ENCODE assay signal across 9 mouse cellular contexts in the genomic region with DNA sequence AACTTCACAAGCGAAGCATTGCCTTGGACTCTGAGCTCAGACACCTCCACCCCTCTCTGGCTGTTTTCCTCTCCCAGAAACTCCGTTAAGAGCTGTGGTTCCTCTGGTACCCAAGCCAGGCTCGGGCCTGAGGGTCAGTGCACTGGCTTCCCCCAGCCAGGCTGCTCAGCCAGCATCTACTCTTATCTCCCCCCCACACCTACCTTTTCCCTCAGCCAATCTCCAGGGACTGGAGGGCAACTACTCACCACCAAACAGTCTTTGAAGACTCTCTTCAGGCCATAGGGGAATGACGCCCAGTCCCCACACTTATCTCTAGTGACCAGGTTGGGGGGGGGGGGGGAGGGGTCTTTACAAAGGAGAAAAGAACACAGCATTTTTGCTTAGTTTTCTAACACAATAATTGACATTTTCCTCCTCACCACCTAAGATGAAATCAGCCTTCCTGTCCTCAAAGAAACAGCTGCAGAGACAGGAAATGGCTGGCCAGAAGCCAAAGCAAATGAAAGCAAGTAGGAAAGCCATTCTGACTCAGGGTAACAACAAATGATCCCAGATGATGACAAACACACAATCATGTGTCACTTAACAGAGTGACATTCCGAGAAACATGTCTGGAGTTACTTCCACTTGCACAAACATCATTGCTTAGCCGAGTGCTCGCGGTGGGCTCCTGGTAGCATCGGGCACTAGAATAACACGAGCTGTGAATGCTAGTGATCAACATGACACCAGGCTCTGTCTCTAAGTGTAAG.
DNase-seq lines count a peak whose midpoint lies in the region; ATAC-seq and TF ChIP-seq lines count a peak whose summit lies in the region.
"Had no signal": no experiment of that assay in that cellular context is flagged by ENCODE, and none has a peak within 500 bp of the region (broad histone marks: within the 10 kb centered on the region; RNA-seq: fewer than 3 reads in every experiment).

No protein-coding gene starts in this region.

- H3K27me3 ChIP-seq in intestine, embryonic 14.5 days (replicated peaks; ENCODE audit: control insufficient read depth, insufficient read depth, low read length), result no peaks in the 10 kb centered on the region
- H3K27me3 ChIP-seq in intestine, postnatal 0 days (replicated peaks; ENCODE audit: control insufficient read depth, insufficient read depth, low read length), result no peaks in the 10 kb centered on the region
- no peaks in the 10 kb centered on the region for H3K27me3 ChIP-seq in heart, embryonic 12.5 days (replicated peaks)
- H3K27me3 ChIP-seq: hindbrain, embryonic 15.5 days had no signal

- H3K9ac ChIP-seq in intestine, embryonic 14.5 days (ENCODE audit: low read length), result no peak overlapping the region
- H3K9ac ChIP-seq in intestine, postnatal 0 days (ENCODE audit: low read depth, low read length), result no peak overlapping the region
- H3K9ac ChIP-seq in heart, embryonic 12.5 days, result no peak overlapping the region
- H3K9ac ChIP-seq: hindbrain, embryonic 15.5 days had no signal

- H3K9me3 ChIP-seq in intestine, embryonic 14.5 days (ENCODE audit: control insufficient read depth, low read length), result no peaks in the 10 kb centered on the region
- H3K9me3 ChIP-seq in intestine, postnatal 0 days (ENCODE audit: control insufficient read depth), result no peaks in the 10 kb centered on the region
- no peaks in the 10 kb centered on the region for H3K9me3 ChIP-seq in heart, embryonic 12.5 days (replicated peaks)
- H3K9me3 ChIP-seq: hindbrain, embryonic 15.5 days had no signal

- 68% methylated on average over 10 of the region's 10 CpGs for WGBS in intestine, embryonic 14.5 days
- 61% methylated on average over 10 of the region's 10 CpGs for WGBS in intestine, postnatal 0 days
- 46% methylated on average over 10 of the region's 10 CpGs for WGBS in heart, embryonic 12.5 days

- no peak overlapping the region for H3K4me3 ChIP-seq in intestine, embryonic 14.5 days (ENCODE audit: low read depth, low read length)
- H3K4me3 ChIP-seq in intestine, postnatal 0 days (ENCODE audit: low read depth, low read length), result no peak overlapping the region
- no peak overlapping the region for H3K4me3 ChIP-seq in heart, embryonic 12.5 days
- H3K4me3 ChIP-seq: hindbrain, embryonic 15.5 days had no signal

- peak; percentile 49 for DNase-seq in intestine, embryonic 14.5 days (ENCODE audit: low spot score)
- peak; percentile 16 for DNase-seq in adrenal gland, postnatal 25 days
- DNase-seq in kidney, postnatal 25 days, result peak; percentile 74 to 78
- peak; percentile 40 to 50 for DNase-seq in natural killer cell, adult 2 months (ENCODE audit: low spot score in 2 of 2)
- no peak for DNase-seq in ovary, postnatal 36 days (ENCODE audit: low spot score)

- TF ChIP-seq CTCF in intestine, postnatal 0 days (IDR thresholded peaks at IDR 0.05; ENCODE audit: low read depth), result no peak

- 0 out of 2 replicates have a peak, but pooled peaks cover 3% of the 10 kb centered on the region for H3K4me1 ChIP-seq in intestine, embryonic 14.5 days (replicated peaks; ENCODE audit: control insufficient read depth, insufficient read depth, low read length)
- no peaks in the 10 kb centered on the region for H3K4me1 ChIP-seq in intestine, postnatal 0 days (replicated peaks; ENCODE audit: control insufficient read depth, insufficient read depth, low read length)
- H3K4me1 ChIP-seq in heart, embryonic 12.5 days (replicated peaks), result peaks cover 10% of the 10 kb centered on the region; the same call in 1 of the 2 replicates
- H3K4me1 ChIP-seq: hindbrain, embryonic 15.5 days had no signal

- H3K27ac ChIP-seq in intestine, embryonic 14.5 days (ENCODE audit: low read depth), result no peak overlapping the region
- no peak overlapping the region for H3K27ac ChIP-seq in intestine, postnatal 0 days (ENCODE audit: low read depth, low read length)
- 0 out of 2 replicates have a peak overlapping the region, but pooled peaks have one; percentile 6 for H3K27ac ChIP-seq in heart, embryonic 12.5 days (ENCODE audit: poor library complexity, severe bottlenecking)
- H3K27ac ChIP-seq: hindbrain, embryonic 15.5 days had no signal

- no peak for ATAC-seq in intestine, embryonic 14.5 days (replicated peaks; ENCODE audit: low FRiP score, low TSS enrichment, low read depth)
- ATAC-seq in intestine, postnatal 0 days, result no peak
- peak; percentile 83 for ATAC-seq in heart, embryonic 12.5 days (ENCODE audit: insufficient number of reproducible peaks, low FRiP score)
- no peak for ATAC-seq in cerebellum, adult (ENCODE audit: insufficient number of reproducible peaks, low FRiP score, low TSS enrichment)

- no peak overlapping the region for H3K4me2 ChIP-seq in intestine, embryonic 14.5 days (ENCODE audit: low read length)
- no peak overlapping the region for H3K4me2 ChIP-seq in intestine, postnatal 0 days (replicated peaks; ENCODE audit: low read depth)
- peak overlapping the region; percentile 8 for H3K4me2 ChIP-seq in heart, embryonic 12.5 days
- H3K4me2 ChIP-seq: hindbrain, embryonic 15.5 days had no signal

- no peaks in the 10 kb centered on the region for H3K36me3 ChIP-seq in intestine, embryonic 14.5 days (ENCODE audit: control insufficient read depth, insufficient read depth, low read length)
- no peaks in the 10 kb centered on the region for H3K36me3 ChIP-seq in intestine, postnatal 0 days (ENCODE audit: control insufficient read depth, insufficient read depth)
- H3K36me3 ChIP-seq in heart, embryonic 12.5 days, result no peaks in the 10 kb centered on the region
- H3K36me3 ChIP-seq: hindbrain, embryonic 15.5 days had no signal
